Mouse (Mus musculus): ENCODE measurements around the gene Btbd35f1. TPM values are rescaled to one million over a fixed set of nuclear protein-coding genes. Genes with fewer than 3 reads are reported as not detected.
"Not testable (repeated sequence)": the region's sequence is repeated elsewhere in the genome, so short reads cannot be mapped to it uniquely, and the experiment has no call there.

Gene Btbd35f1
- not detected in 2 replicates for polyA plus RNA-seq (2015; fragmentation: Nextera tagmentation; extraction: Ambion mirVana)

GRCm38 (mm10) chrX:32559755-32560154 lies at the start of gene Btbd35f1:
Btbd35f1 (plus strand) TSS chrX:32560055.
- not testable (repeated sequence) for H3K4me2 ChIP-seq (ENCODE audit: low read length); H3K27me3 ChIP-seq (replicated peaks; ENCODE audit: control insufficient read depth, insufficient read depth, low read length); H3K36me3 ChIP-seq (ENCODE audit: control insufficient read depth, insufficient read depth, low read length); H3K9ac ChIP-seq (ENCODE audit: low read depth, low read length); ATAC-seq; H3K9me3 ChIP-seq (ENCODE audit: control insufficient read depth, low read length); H3K27ac ChIP-seq (ENCODE audit: low read depth, low read length); H3K4me3 ChIP-seq (ENCODE audit: low read length); H3K4me1 ChIP-seq (ENCODE audit: control insufficient read depth, insufficient read depth, low read depth, low read length)
- no CpG with 5 or more reads among the region's 3 CpGs for WGBS

- not testable (repeated sequence) for H3K4me3 ChIP-seq (ENCODE audit: low read length)
These were observed 31.2 kb downstream of the Btbd35f1 start for GRCm38 (mm10) chrX:32590878-32591542.

GRCm38 (mm10) chrX:32601008-32601407 lies 41.2 kb downstream of the Btbd35f1 start:
- not testable (repeated sequence) for H3K4me3 ChIP-seq (ENCODE audit: low read length); H3K9me3 ChIP-seq (ENCODE audit: control insufficient read depth, low read length); H3K4me1 ChIP-seq (ENCODE audit: control insufficient read depth, insufficient read depth, low read depth, low read length); H3K36me3 ChIP-seq (ENCODE audit: control insufficient read depth, insufficient read depth, low read length); H3K27ac ChIP-seq (ENCODE audit: low read depth, low read length); H3K9ac ChIP-seq (ENCODE audit: low read depth, low read length); H3K27me3 ChIP-seq (replicated peaks; ENCODE audit: control insufficient read depth, insufficient read depth, low read length); ATAC-seq; H3K4me2 ChIP-seq (ENCODE audit: low read length)
- WGBS = 95% methylated on average over 1 of the region's 2 CpGs

More at GRCm38 (mm10) chrX:32590878-32591542, 31.2 kb downstream of the Btbd35f1 start:
- not testable (repeated sequence) for H3K9me3 ChIP-seq (ENCODE audit: control insufficient read depth, low read length); H3K4me2 ChIP-seq (ENCODE audit: low read length); ATAC-seq; H3K27ac ChIP-seq (ENCODE audit: low read depth, low read length); H3K9ac ChIP-seq (ENCODE audit: low read depth, low read length); H3K27me3 ChIP-seq (replicated peaks; ENCODE audit: control insufficient read depth, insufficient read depth, low read length); H3K4me1 ChIP-seq (ENCODE audit: control insufficient read depth, insufficient read depth, low read depth, low read length); H3K36me3 ChIP-seq (ENCODE audit: control insufficient read depth, insufficient read depth, low read length)
- 74% methylated on average over 1 of the region's 1 CpGs for WGBS

- not testable (repeated sequence) for H3K4me1 ChIP-seq (ENCODE audit: control insufficient read depth, insufficient read depth, low read depth, low read length); H3K36me3 ChIP-seq (ENCODE audit: control insufficient read depth, insufficient read depth, low read length); H3K4me2 ChIP-seq (ENCODE audit: low read length); H3K27me3 ChIP-seq (replicated peaks; ENCODE audit: control insufficient read depth, insufficient read depth, low read length); H3K9me3 ChIP-seq (ENCODE audit: control insufficient read depth, low read length); ATAC-seq; H3K27ac ChIP-seq (ENCODE audit: low read depth, low read length); H3K4me3 ChIP-seq (ENCODE audit: low read length); H3K9ac ChIP-seq (ENCODE audit: low read depth, low read length)
- 74% methylated on average over 3 of the region's 3 CpGs for WGBS
These were observed 41.6 kb downstream of the Btbd35f1 start for GRCm38 (mm10) chrX:32601425-32601824.

Other genes starting within 250 kb of the Btbd35f1 start
- gene Gm5926, start 90.7 kb downstream of the Btbd35f1 start, polyA plus RNA-seq (2015; fragmentation: Nextera tagmentation; extraction: Ambion mirVana) = not detected in 2 replicates
- gene Btbd35f21, start 166.1 kb downstream of the Btbd35f1 start, polyA plus RNA-seq (2015; fragmentation: Nextera tagmentation; extraction: Ambion mirVana) = not detected in 2 replicates

Data from hindbrain, embryonic 16.5 days (tissue).